Mouse (Mus musculus): Measurements from ENCODE around the gene BC030867. TPM values are rescaled to one million over a fixed set of nuclear protein-coding genes. Genes with fewer than 3 reads are reported as not detected.

Gene BC030867
- polyA plus RNA-seq, 1 experiment: 1.9 TPM

- H3K36me3 ChIP-seq (ENCODE audit: control insufficient read depth, insufficient read depth, low read length): 0 out of 2 replicates have a peak, but pooled peaks cover 1% of the 10 kb centered on the region
- H3K27me3 ChIP-seq (ENCODE audit: control insufficient read depth, insufficient read depth, low read length): no peaks in the 10 kb centered on the region
- no peak for DNase-seq (ENCODE audit: low read depth in 1 of 2, low spot score in 2 of 2)
- WGBS: 93% methylated on average over 12 of the region's 12 CpGs
- H3K4me3 ChIP-seq (ENCODE audit: extremely low read depth, insufficient read depth, insufficient read length): no peak overlapping the region
- TF ChIP-seq CTCF (IDR thresholded peaks at IDR 0.05; ENCODE audit: extremely low read depth, insufficient read depth, insufficient read length, insufficient replicate concordance) (no peak), POLR2A (IDR thresholded peaks at IDR 0.05; ENCODE audit: low read depth, low read length) (no peak)
- H3K4me1 ChIP-seq (ENCODE audit: control insufficient read depth, insufficient read depth, insufficient read length): peaks cover 17% of the 10 kb centered on the region; the same call in 1 of the 2 replicates
- no peak overlapping the region for H3K27ac ChIP-seq (ENCODE audit: insufficient read depth, low read length)
These were observed 22.4 kb upstream of the BC030867 start for GRCm38 (mm10) chr11:102226067-102226978.

GRCm38 (mm10) chr11:102227270-102228190 lies 21.2 kb upstream of the BC030867 start:
- H3K4me1 ChIP-seq (ENCODE audit: control insufficient read depth, insufficient read depth, insufficient read length): peaks cover 11% of the 10 kb centered on the region; the same call in 1 of the 2 replicates
- TF ChIP-seq POLR2A (IDR thresholded peaks at IDR 0.05; ENCODE audit: low read depth, low read length) (no peak), CTCF (IDR thresholded peaks at IDR 0.05; ENCODE audit: extremely low read depth, insufficient read depth, insufficient read length, insufficient replicate concordance) (no peak)
- WGBS: 84% methylated on average over 12 of the region's 12 CpGs
- no peak for DNase-seq (ENCODE audit: low read depth in 1 of 2, low spot score in 2 of 2)
- H3K27ac ChIP-seq (ENCODE audit: insufficient read depth, low read length): no peak overlapping the region
- no peaks in the 10 kb centered on the region for H3K27me3 ChIP-seq (ENCODE audit: control insufficient read depth, insufficient read depth, low read length)
- H3K36me3 ChIP-seq (ENCODE audit: control insufficient read depth, insufficient read depth, low read length): 0 out of 2 replicates have a peak, but pooled peaks cover 1% of the 10 kb centered on the region
- H3K4me3 ChIP-seq (ENCODE audit: extremely low read depth, insufficient read depth, insufficient read length): no peak overlapping the region

- Histone ChIP-seq H3K4me3 (ENCODE audit: extremely low read depth, insufficient read depth, insufficient read length) (no peak overlapping the region), H3K4me1 (ENCODE audit: control insufficient read depth, insufficient read depth, insufficient read length) (peaks cover 9% of the 10 kb centered on the region; the same call in 1 of the 2 replicates), H3K36me3 (ENCODE audit: control insufficient read depth, insufficient read depth, low read length) (0 out of 2 replicates have a peak, but pooled peaks cover 1% of the 10 kb centered on the region), H3K27ac (ENCODE audit: insufficient read depth, low read length) (no peak overlapping the region), H3K27me3 (ENCODE audit: control insufficient read depth, insufficient read depth, low read length) (no peaks in the 10 kb centered on the region)
- 72% methylated on average over 9 of the region's 9 CpGs for WGBS
- TF ChIP-seq POLR2A (IDR thresholded peaks at IDR 0.05; ENCODE audit: low read depth, low read length) (no peak), CTCF (IDR thresholded peaks at IDR 0.05; ENCODE audit: extremely low read depth, insufficient read depth, insufficient read length, insufficient replicate concordance) (no peak)
- DNase-seq (ENCODE audit: low read depth in 1 of 2, low spot score in 2 of 2): no peak
These were observed 20.5 kb upstream of the BC030867 start for GRCm38 (mm10) chr11:102228191-102228545.

DNA sequence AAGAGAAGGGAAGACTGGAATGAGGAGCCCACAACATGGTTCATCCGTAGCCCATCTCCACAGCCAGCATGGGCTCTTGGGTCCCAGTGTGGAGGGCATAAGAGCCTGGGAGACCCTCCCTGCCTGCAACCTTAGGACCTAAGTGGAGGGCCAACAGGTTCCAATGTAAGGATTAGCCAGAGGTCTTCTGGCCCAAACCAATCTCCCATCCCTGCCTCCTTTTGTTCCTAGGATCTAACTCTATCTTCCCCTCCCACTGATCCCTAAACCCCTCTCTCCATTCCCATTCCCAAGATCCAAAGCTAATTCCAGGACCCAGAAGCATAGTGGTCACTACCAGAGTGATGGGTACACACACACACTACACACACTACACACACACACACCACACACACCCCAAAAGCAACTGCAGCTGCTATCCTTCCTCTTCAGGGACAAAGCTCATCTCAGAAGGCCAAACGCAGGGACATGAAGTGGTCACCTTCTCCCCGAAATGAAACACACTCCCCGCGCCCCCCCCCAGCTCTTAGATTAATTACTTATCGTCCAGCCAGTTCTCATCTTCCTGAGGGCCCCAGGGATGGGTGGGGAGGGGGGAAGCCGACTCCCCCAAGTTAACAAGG lies 19.9 kb upstream of the BC030867 start:
- Histone ChIP-seq H3K4me1 (ENCODE audit: control insufficient read depth, insufficient read depth, insufficient read length) (peaks cover 9% of the 10 kb centered on the region; the same call in 1 of the 2 replicates), H3K27me3 (ENCODE audit: control insufficient read depth, insufficient read depth, low read length) (no peaks in the 10 kb centered on the region)
- WGBS: 22% methylated on average over 7 of the region's 7 CpGs

DNA sequence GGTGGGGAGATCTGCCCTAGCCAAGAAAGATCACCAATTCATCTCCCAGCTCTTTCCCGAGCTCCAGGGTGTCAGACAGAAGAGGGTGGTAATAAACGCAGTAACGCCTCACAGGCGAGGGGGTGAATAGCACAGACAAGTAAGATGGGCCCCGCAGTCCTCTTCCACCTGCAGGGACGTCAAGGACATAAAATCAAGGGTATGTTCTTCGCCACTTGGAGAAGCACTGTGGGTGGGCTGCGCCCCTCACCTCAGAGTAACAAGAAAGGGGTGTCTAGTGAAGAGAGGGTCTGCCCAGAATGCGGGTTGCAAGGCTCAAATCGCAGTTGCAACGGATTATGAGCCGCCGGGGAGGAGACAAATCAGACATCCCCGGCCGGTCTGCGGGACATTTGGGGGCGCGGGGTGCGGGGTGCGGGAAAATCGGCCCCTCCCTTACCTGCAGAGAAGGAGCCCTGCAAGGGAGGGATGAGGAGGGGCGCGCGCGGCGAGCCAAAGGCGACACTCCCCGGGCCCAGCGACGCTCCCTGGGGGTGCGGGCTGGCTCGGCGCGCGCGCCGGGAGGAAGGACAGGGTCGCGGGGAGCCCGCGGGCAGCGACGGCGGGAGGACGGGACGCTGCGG lies 19.2 kb upstream of the BC030867 start:
- peaks cover 9% of the 10 kb centered on the region; the same call in 1 of the 2 replicates for H3K4me1 ChIP-seq (ENCODE audit: control insufficient read depth, insufficient read depth, insufficient read length)
- H3K27me3 ChIP-seq (ENCODE audit: control insufficient read depth, insufficient read depth, low read length): no peaks in the 10 kb centered on the region
- DNase-seq (ENCODE audit: low read depth in 1 of 2, low spot score in 2 of 2): no peak
- H3K27ac ChIP-seq (ENCODE audit: insufficient read depth, low read length): peak overlapping the region; percentile 61
- under 1% methylated on average over 45 of the region's 47 CpGs for WGBS
- 0 out of 2 replicates have a peak, but pooled peaks cover under 1% of the 10 kb centered on the region for H3K36me3 ChIP-seq (ENCODE audit: control insufficient read depth, insufficient read depth, low read length)
- TF ChIP-seq CTCF (IDR thresholded peaks at IDR 0.05; ENCODE audit: extremely low read depth, insufficient read depth, insufficient read length, insufficient replicate concordance): no peak
- H3K4me3 ChIP-seq (ENCODE audit: extremely low read depth, insufficient read depth, insufficient read length): peak overlapping the region; percentile 69

More for the DNA sequence above, 19.9 kb upstream of the BC030867 start:
- Histone ChIP-seq H3K36me3 (ENCODE audit: control insufficient read depth, insufficient read depth, low read length) (0 out of 2 replicates have a peak, but pooled peaks cover 1% of the 10 kb centered on the region), H3K4me3 (ENCODE audit: extremely low read depth, insufficient read depth, insufficient read length) (peak overlapping the region; percentile 69), H3K27ac (ENCODE audit: insufficient read depth, low read length) (no peak overlapping the region)
- no peak for DNase-seq (ENCODE audit: low read depth in 1 of 2, low spot score in 2 of 2)
- TF ChIP-seq CTCF (IDR thresholded peaks at IDR 0.05; ENCODE audit: extremely low read depth, insufficient read depth, insufficient read length, insufficient replicate concordance): no peak
- no peak for TF ChIP-seq POLR2A (IDR thresholded peaks at IDR 0.05; ENCODE audit: low read depth, low read length)
